Mouse (Mus musculus): ENCODE results near the gene Foxp1. TPM values are rescaled to one million over a fixed set of nuclear protein-coding genes. Genes with fewer than 3 reads are reported as not detected.

Gene Foxp1
- total RNA-seq, 2 experiments from 2014 or later: 82.4 to 85.4 TPM

DNA sequence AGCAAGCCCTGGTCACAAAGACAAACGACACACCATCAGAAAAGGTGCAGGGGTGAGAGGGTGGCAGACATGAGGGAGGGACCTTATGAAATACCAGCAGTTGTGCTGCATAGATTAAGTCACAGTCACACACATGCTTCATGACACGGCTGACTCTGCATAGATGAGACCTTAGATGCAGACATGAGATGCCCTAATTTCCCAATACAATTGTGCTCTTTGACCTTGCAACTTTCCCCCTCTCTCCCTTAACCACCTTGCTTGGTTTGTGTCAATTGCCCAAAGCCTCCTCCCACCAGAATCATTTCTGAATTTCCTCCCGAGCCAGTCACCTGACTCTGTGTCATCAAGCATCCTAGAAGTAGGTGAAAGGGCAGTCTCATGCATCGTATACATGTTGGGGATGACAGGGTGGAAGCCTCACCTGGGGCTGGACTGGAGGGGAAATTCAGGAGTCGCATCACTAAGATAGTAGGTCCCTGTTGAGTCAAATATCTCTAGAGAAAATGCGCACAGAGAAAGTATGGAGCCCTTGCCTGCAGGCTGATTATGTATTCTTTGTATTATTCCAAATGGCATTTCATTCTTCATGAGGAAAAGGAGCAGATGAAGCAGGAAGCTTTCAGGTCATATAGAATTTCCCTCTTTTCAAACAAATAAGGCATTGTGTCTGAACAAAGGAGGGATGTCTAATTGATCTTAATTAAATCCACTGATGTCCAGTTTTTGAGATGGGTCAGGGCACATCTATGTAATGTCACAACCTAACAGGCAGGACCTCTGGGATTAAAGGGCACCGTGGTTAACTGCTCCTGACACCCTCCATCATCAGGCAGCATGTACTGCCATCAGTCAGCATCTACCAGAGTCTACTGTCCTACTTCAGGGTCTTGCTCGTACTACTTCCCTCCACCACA, 486.8 kb downstream of the Foxp1 start:
- no peak for DNase-seq

- no peak for DNase-seq
Observed at GRCm38 (mm10) chr6:99033062-99033461, 489.5 kb downstream of the Foxp1 start.

GRCm38 (mm10) chr6:99031321-99031903, 491.1 kb downstream of the Foxp1 start:
- no peak for DNase-seq

- DNase-seq: no peak
Observed at GRCm38 (mm10) chr6:99030251-99030650, 492.3 kb downstream of the Foxp1 start.

- DNase-seq: no peak
Observed at GRCm38 (mm10) chr6:99029438-99029837, 493.1 kb downstream of the Foxp1 start.

GRCm38 (mm10) chr6:99028989-99029305, 493.6 kb downstream of the Foxp1 start:
- no peak for DNase-seq

GRCm38 (mm10) chr6:99028161-99028988, 494.1 kb downstream of the Foxp1 start:
- DNase-seq: peak; percentile 35

DNA sequence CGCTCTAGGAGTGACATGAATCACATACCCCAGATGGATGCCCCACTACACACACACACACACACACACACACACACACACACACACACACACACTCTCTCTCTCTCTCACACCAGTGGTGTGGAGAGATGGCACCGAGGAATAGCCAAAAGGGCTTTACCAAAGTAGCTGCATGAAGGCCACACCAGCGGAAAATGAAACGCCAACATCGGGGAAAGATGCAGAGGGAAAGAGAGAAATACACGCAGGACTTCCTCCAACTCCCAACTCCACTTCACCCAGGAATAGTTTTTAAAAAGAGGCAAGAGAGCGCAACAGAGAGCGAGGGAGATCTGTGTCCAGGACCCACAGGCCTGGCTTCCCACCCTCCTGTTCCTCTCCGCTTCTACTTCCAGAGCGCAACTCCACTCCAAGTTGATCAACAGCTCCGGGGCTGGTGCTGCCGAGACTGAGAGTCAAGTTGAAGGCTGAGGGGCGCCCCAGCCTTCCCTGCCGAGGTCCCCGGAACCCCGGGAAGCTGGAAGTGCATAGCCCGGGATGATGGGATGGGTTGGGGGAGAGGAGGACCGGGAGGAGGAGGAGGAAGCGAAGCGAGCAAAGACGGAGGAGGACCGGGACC, 494.9 kb downstream of the Foxp1 start:
- peak in 1 of 2 experiments; percentile 23 for DNase-seq

DNA sequence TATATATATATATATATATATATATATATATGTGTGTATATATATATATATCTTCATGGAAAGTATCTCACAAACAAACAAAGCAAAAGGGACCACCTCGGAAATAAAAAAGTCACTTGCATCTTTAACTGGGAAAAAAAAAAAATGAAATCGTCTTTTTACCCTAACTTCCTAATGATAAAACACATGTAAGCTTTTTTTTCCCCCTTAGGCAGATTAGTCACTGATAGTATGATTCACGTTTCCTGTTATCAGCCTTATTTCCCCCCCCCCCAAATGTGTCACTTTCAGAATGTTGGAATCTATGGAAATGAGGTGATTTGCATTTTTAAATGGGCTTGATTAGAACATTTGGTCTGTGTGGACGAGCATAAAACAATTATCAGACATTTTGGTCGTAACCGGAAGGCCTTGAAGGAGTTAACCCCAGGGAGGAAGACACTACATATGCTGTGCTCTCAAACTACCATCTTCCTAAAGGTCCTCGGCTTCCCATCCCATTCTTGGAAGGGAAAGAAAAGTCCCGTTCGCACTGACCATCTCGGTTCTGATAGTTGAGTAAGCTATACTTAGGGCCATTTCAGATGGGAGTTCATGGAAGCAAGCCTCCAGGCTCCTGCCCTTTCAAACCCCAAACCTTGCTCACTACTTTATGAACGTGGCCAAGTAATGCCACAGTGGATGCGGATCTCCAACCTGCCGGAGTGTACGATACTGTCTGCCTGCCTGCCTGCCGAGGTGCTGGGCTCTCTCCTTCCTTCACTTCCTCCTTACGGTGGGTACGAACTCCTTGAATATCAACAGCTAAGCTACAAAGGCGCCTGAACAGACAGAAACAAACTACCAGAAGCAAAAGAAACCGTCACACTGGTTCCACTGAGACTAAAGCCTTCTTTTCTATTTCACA, 495.6 kb downstream of the Foxp1 start:
- DNase-seq: no peak

- no peak for DNase-seq
Observed at GRCm38 (mm10) chr6:99026040-99026439, 496.5 kb downstream of the Foxp1 start.

DNA sequence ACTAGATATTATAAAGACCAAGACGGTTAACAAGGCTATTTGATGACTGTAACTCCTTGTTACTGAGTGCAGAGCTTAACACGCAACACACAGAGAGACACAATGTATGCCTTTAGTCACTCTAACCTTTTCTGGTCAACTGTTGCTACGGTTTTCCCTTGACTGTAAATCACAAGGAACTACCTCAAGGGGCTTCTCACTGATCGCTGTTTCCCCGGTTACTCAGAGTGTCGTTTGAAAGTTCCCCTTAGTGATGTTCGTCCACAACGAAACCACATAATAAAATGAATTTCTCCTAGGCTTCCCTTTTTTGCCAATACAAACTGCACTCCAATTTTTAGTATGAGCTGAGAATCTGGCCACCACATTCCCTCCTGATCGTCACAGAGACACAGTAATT, 497.9 kb downstream of the Foxp1 start:
- DNase-seq: no peak

- DNase-seq: no peak
Observed at GRCm38 (mm10) chr6:99020570-99021444, 501.7 kb downstream of the Foxp1 start.

DNA sequence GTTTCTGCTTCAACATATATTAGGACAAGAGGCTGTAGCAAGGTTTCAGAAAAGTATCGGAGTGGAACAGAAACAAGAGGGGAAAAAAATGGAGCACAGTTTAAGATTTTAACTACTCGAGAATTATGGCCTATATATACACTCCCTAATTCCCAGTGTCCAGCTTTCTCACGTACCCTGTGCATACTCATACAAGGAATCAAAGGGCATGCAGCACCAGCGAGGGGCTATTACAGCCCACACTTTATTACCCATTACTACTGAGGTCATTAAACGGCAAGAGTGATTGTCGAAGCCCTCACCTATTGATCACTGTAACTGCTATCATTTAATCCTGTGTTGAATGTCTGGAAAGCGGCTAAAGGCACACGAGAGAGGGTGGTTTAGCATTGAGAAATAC, 502.8 kb downstream of the Foxp1 start:
- no peak for DNase-seq

DNA sequence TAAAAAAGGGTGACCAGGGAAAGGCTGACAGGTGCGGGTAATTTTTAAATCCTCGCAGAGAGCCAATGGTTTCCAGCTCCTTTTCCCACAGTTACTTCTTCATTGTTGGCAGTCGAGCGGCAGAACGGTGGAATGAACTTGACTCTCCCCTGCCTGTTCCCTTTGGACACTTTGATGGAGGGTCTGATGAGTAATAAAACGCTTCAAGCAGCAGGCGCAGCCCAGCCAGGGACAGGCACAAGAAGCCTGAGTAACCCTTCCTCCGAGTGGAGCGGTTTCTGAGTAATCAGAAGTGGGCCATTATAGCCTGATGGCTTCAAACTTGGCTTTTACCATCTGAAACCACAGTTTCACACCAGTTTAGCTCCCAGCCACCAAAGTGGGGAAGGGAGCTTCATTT, 503.3 kb downstream of the Foxp1 start:
- DNase-seq: no peak

DNA sequence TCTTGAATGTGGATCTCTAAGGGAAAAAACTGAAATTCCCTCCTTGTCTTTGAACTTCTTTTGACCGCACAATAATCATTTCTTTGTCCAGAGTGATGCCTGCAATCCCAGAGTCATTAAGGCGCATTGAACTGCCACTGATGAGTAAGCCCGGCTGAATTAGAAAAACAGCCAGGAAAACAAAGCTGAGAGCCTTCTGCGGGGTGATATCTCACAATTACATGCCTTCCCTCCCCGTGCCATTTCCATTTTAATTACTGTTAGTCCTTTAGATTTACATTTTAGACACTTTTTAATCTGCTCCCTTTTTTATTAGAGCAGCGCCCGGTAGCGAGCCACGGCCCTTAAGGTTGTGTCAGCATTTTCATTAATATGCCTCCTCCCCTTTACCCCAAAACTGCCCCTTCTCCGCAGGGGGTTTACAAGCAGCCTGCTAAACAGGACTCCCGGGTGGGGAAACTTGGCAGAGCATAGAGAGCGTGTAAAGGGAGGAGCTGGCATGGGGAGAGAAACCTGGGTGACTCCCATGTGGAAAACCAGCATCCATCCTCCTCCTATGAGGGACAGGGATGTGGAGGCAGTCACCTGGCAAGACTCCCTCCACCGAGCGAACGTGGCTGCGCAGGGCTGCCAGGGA, 508.5 kb downstream of the Foxp1 start:
- DNase-seq: no peak

DNA sequence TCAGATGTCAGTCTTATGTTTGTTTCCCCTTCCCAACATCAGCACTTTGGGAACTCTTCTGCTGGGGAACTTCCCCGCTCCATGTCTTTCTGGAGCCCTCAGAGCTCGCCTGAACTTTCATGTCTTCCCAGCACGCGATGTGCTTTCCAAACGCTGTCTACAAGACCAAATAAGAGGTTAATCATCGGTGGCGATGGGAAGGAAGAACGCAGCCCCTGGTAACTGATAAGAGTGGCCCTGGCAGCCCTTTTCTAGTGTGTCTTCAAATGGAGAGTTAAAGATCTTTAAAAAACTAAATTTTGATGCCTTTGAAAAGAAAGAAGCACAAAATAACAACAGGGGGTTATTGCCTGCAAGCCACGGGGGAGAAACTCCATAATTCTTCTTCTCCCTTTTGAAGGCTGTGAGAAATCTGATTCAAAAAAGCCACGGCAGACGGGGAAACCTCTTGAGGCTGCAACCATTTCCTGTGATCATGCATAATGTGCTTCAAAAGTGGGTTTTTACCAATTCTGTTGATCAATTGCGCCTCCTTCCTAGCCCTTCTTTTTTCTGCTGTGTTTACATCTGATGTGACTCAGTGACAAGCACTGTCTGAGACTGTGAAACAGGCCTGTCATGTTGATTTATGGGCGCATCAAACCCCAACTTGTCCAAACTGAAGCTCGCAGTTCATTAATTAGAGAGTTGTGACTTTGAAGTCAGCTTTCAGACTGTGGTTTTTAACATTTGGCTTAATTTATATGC, 509.2 kb downstream of the Foxp1 start:
- no peak for DNase-seq

GRCm38 (mm10) chr6:99011895-99012584, 510.5 kb downstream of the Foxp1 start:
- DNase-seq: no peak

GRCm38 (mm10) chr6:99009771-99010170, 512.8 kb downstream of the Foxp1 start:
- no peak for DNase-seq

DNA sequence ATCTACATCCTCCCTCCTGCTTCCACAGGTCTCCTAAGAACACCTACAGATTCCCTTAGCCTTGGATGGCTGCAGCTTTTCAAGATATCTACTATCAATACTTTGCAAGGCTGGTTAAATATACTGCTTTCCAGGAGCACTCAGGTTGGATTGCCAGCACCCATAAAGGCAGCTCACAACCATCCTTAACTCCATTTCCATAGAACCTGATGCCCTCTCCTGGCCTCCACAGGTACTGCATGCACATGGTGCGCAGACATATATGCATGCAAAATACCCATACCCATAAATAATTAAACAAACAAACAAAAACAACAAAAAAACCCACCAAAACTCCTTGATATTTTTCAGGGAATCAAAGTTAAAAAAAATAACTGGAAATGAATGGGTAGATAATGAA, 514.0 kb downstream of the Foxp1 start:
- DNase-seq: no peak

Data from layer of hippocampus, postnatal 36 days (tissue).